Mouse (Mus musculus) stomach, postnatal 0 days (tissue): ENCODE data around the gene Polr2a.

Experiments used
- CTCF ChIP-seq: IDR thresholded peaks from 2 replicates; pipeline ENCODE4 v1.5.1; 2016; ENCODE audit warnings: antibody characterized with exemption, low read depth, mild to moderate bottlenecking, moderate library complexity
- EP300 ChIP-seq: optimal IDR thresholded peaks from 2 replicates; pipeline ENCODE3; 2016; ENCODE audit warnings: antibody characterized with exemption

DNA sequence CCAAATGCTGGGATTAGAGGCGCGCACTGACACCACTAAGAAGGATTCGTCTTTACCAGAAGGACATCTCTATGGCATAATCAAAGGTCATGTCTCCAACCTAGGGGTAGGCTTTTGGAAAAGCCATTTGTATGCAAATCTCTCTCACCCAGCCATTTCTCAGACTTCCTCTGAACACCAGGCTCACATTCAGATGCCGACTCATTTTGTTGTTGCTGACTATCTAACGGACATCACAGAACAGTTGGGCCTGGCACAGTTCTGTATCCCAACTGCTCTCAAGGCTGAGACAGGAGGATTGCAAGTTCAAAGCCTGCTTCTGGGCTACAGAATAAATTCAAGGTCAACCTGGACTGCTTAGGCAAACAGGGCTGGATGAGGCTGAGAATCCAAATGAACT is 28.9 kb upstream of the Polr2a start:
- TF ChIP-seq CTCF (no peak), EP300 (no peak)
